Mouse (Mus musculus) liver, embryonic 14.5 days (tissue): ENCODE data around the gene Rbm46. TPM values are rescaled to one million over a fixed set of nuclear protein-coding genes. Genes with fewer than 3 reads are reported as not detected.

Source experiments
- ATAC-seq: fragments of 200-750 bp; cut with Nextera tagmentation; 2 replicates; pipeline ENCODE4 v1.8.0; 2017; ENCODE audit warnings: moderate number of reproducible peaks, mild to moderate bottlenecking, moderate library complexity; ENCODE audit not compliant: insufficient read depth
- DNase-seq, 3 experiments: peaks; one replicate each; pipeline ENCODE4 v3.0.0-alpha.2; 2012 to 2013; ENCODE audit warnings: low read depth in 3 of 3, low spot score in 3 of 3
- H3K27ac ChIP-seq: fragments of 300-500 bp; sonication (generic); 2 replicates; pipeline ENCODE4 v1.5.1; 2014; ENCODE audit warnings: moderate library complexity, mild to moderate bottlenecking, control low read depth, inconsistent platforms
- H3K27me3 ChIP-seq: fragments of 300-500 bp; sonication (generic); 2 replicates; pipeline ENCODE4 v1.6.1; 2014; ENCODE audit warnings: mild to moderate bottlenecking, low read length, moderate library complexity; ENCODE audit not compliant: control insufficient read depth, insufficient read depth
- H3K36me3 ChIP-seq: fragments of 300-500 bp; sonication (generic); replicated peaks from 2 replicates; pipeline ENCODE4 v1.6.1; 2014; ENCODE audit warnings: low read depth; ENCODE audit not compliant: control insufficient read depth, insufficient read depth
- H3K4me1 ChIP-seq, 2 experiments: fragments of 200-500 bp in 1 of 2; fragments of 300-500 bp in 1 of 2; sonication (generic) in 1 of 2; replicated peaks; 2 replicates each; pipeline ENCODE4 v1.6.1; 2012 to 2014; ENCODE audit warnings: antibody characterized with exemption in 1 of 2, inconsistent platforms in 1 of 2, low read length in 1 of 2; ENCODE audit not compliant: control insufficient read depth in 2 of 2, insufficient read depth in 2 of 2
- H3K4me2 ChIP-seq: fragments of 300-500 bp; sonication (generic); 2 replicates; pipeline ENCODE4 v1.6.1; 2014; ENCODE audit warnings: low read depth, mild to moderate bottlenecking, control low read depth, moderate library complexity
- H3K4me3 ChIP-seq, 2 experiments: fragments of 200-500 bp in 1 of 2; fragments of 300-500 bp in 1 of 2; sonication (generic) in 1 of 2; 2 replicates each; pipeline ENCODE4 v1.5.1; 2012 to 2014; ENCODE audit warnings: low read depth in 2 of 2, low read length in 2 of 2, mild to moderate bottlenecking in 2 of 2, control low read depth in 1 of 2, inconsistent platforms in 1 of 2, moderate library complexity in 1 of 2; ENCODE audit not compliant: insufficient read depth in 1 of 2
- H3K9ac ChIP-seq: fragments of 300-500 bp; sonication (generic); replicated peaks from 2 replicates; pipeline ENCODE4 v1.6.1; 2014; ENCODE audit warnings: mild to moderate bottlenecking, control low read depth, moderate library complexity
- H3K9me3 ChIP-seq: fragments of 300-500 bp; sonication (generic); 2 replicates; pipeline ENCODE4 v1.6.1; 2016; ENCODE audit warnings: low read length, mixed read lengths; ENCODE audit not compliant: control insufficient read depth
- CTCF ChIP-seq: IDR thresholded peaks from 2 replicates; pipeline ENCODE4 v1.5.1; 2016; ENCODE audit warnings: antibody characterized with exemption, low read depth, control low read depth
- EP300 ChIP-seq: IDR thresholded peaks from 2 replicates; pipeline ENCODE4 v1.6.1; 2016; ENCODE audit warnings: antibody characterized with exemption, low read depth
- WGBS: fragments of 180-500 bp; shearing (Covaris S2); extraction: QIAGEN DNeasy Blood & Tissue Kit; methylation state at CpG from one replicate; pipeline ENCODE4 v1.1.7; 2014; ENCODE audit not compliant: insufficient replicate concordance; 5-methylcytosine and 5-hydroxymethylcytosine counted together
- polyA plus RNA-seq, 2 experiments: library from polyadenylated mRNA; depleted of rRNA in 1 of 2; stranded (reverse) in 1 of 2; unstranded in 1 of 2; fragments of >200 nt; fragmentation: Nextera tagmentation in 1 of 2; extraction: Ambion mirVana in 1 of 2; gene quantifications; 2 replicates each; pipeline versions ENCODE4 v1.2.1 to v1.2.3; 2012 to 2014

Rbm46 gene
- polyA plus RNA-seq, 2 experiments = 0.22 to 0.89 TPM

DNA sequence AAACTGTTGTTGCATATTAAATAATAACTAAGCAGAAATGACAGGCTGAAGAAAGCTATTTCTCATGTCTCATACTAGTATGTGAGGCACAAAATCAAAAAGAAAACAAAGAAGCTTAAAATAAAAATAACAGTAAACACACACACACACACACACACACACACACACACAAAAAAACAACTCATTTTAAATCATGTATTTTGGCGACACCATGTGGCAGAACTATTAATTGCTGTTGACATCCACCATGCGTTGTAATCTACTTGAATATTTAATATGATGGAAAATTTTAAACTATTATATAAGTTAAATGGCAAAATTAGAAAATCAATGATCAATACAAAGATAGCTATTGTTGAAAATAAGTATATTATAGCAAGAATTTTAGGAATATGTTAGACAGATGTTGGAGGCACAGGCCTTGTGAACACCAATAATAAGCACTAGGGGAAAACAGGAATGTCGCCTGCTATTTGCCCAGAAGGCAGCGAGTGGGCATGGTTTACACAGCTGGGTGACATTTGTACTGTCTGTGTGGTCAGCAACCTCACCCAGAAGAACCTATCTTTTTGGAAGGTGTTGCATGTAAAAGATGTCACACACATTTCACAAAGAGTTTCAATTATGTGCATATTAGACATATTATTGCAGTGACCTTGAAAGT is 18.7 kb downstream of the Rbm46 start:
- H3K4me2 ChIP-seq = no peak overlapping the region
- H3K36me3 ChIP-seq = no peaks in the 10 kb centered on the region
- ATAC-seq (no peak), DNase-seq (no peak)
- no peak overlapping the region for H3K9ac ChIP-seq
- 19% methylated on average over 4 of the region's 4 CpGs for WGBS
- no peak overlapping the region for H3K27ac ChIP-seq
- no peaks in the 10 kb centered on the region for H3K27me3 ChIP-seq
- no peak for TF ChIP-seq EP300
- TF ChIP-seq CTCF = peak; percentile 29; the same call in 1 of the 2 replicates
- H3K4me1 ChIP-seq = no peaks in the 10 kb centered on the region
- H3K4me3 ChIP-seq = no peak overlapping the region
- H3K9me3 ChIP-seq = no peaks in the 10 kb centered on the region

DNA sequence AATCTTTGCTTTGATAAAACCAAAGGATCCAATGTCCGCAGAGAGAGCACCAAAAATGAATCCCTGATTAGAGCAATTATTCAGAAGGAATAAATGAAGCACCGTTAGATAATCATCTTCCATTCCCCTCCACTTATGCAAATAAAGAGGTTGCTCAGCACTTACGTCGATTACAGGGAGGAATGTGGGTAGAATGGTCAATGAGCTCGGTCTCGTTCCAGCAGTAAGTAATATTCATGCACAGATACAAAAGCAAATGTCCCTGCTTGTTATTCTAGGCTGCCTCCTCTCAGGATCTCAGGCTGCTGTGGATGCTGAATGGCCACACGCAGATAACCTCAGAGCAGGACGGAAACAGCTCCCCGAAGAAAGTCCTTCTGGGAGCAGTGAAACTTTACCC is 51.1 kb downstream of the Rbm46 start:
- no peak for ATAC-seq
- TF ChIP-seq EP300 = no peak
- TF ChIP-seq CTCF = no peak
- no peaks in the 10 kb centered on the region for H3K9me3 ChIP-seq
- H3K9ac ChIP-seq = no peak overlapping the region
- no peaks in the 10 kb centered on the region for H3K36me3 ChIP-seq
- H3K27me3 ChIP-seq = no peaks in the 10 kb centered on the region
- 71% methylated on average over 9 of the region's 9 CpGs for WGBS
- H3K27ac ChIP-seq = no peak overlapping the region
- no peaks in the 10 kb centered on the region for H3K4me1 ChIP-seq
- H3K4me2 ChIP-seq = no peak overlapping the region
- DNase-seq = no peak
- no peak overlapping the region for H3K4me3 ChIP-seq

DNA sequence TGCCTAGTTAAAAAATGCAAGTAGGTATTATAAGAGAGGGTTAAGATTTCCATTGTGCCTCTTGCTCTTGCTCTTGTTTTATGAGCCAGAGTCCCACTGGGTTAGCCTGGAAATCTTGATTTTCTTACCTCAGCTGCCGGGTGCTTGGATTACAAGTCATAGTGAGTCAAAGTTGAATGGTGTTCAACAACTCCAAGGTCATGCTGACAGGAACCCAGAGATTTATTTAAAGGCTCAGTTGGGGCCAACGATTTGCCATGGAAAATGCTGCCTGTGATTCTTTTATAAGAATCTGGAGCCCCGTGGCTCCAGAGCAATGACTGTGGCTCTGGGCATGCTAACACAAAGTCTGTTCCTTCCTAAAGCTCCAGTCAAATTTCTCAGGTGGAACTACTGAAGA is 64.4 kb downstream of the Rbm46 start:
- Histone ChIP-seq H3K4me1 (no peaks in the 10 kb centered on the region), H3K27me3 (no peaks in the 10 kb centered on the region), H3K9ac (no peak overlapping the region), H3K9me3 (no peaks in the 10 kb centered on the region), H3K4me3 (no peak overlapping the region), H3K27ac (no peak overlapping the region), H3K4me2 (no peak overlapping the region), H3K36me3 (no peaks in the 10 kb centered on the region)
- DNase-seq (no peak), ATAC-seq (no peak)
- TF ChIP-seq CTCF (no peak), EP300 (no peak)
- 63% methylated on average over 3 of the region's 3 CpGs for WGBS

DNA sequence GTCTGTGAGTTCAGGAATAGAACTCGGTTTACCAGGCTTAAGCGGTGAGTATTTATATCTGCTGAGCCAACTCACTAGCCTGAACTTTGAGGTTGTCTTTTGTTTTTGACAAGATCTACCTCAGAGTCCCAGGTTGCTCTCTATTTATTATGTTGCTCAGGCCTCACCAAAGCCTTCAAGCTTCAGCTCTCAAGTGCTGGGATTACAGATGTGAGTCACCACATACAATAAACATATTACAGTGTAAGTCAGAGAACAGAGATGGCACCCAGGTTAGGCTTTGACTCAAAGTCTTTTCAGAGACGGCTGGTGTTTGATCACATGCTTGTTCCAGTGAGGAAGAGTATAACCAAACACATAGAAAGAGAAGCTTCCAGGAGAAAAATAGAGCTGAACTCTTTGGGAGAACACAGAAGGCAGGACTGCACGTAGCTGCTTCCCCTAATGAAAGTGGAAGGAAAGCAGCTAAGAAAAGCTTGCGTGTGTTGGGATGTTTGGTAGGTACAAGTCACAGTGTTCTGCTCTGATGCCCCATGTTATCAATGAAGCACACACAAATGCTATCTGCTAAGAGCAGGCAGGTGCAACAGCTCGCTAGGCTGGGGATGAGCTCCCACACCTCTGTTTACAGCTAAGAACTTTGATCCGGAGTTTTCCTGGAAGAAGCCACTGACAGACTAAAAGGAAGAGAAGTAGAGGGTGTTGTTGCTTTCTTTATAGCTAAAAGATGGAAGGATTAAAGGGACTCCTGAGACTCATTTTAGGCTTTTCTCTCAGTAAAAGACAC is 65.8 kb downstream of the Rbm46 start:
- H3K27ac ChIP-seq = no peak overlapping the region
- no peak overlapping the region for H3K4me2 ChIP-seq
- no peak overlapping the region for H3K9ac ChIP-seq
- TF ChIP-seq EP300 = no peak
- no peak for TF ChIP-seq CTCF
- DNase-seq = no peak
- no peaks in the 10 kb centered on the region for H3K9me3 ChIP-seq
- no peak for ATAC-seq
- no peak overlapping the region for H3K4me3 ChIP-seq
- H3K4me1 ChIP-seq = no peaks in the 10 kb centered on the region
- H3K27me3 ChIP-seq = no peaks in the 10 kb centered on the region
- no peaks in the 10 kb centered on the region for H3K36me3 ChIP-seq
- 52% methylated on average over 7 of the region's 7 CpGs for WGBS

DNA sequence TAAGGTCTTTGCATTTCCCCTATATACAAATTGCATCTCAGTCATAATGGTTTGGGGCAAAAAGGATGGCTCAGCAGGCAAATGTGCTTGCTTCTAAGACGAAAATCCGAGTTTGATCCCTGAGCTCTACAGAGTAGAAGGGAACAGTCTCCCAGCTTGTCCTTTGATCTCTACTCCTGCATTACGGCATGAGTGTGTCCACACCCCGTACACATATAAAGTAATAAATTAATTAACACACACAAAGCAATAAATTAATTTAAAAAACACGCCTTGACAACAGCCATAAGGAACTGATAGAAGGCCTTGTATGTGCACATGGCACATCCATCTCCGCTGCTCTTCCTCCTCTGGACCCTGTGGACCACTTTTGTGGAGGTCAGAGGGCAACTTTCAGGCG is 66.5 kb downstream of the Rbm46 start:
- no peak overlapping the region for H3K27ac ChIP-seq
- ATAC-seq = no peak
- H3K36me3 ChIP-seq = no peaks in the 10 kb centered on the region
- WGBS = 58% methylated on average over 7 of the region's 7 CpGs
- H3K9me3 ChIP-seq = no peaks in the 10 kb centered on the region
- no peak for DNase-seq
- no peaks in the 10 kb centered on the region for H3K4me1 ChIP-seq
- no peak overlapping the region for H3K4me3 ChIP-seq
- TF ChIP-seq CTCF (no peak), EP300 (no peak)
- no peaks in the 10 kb centered on the region for H3K27me3 ChIP-seq
- H3K4me2 ChIP-seq = no peak overlapping the region
- no peak overlapping the region for H3K9ac ChIP-seq
